Mouse (Mus musculus): ENCODE results near the gene Tmc1. TPM values are rescaled to one million over a fixed set of nuclear protein-coding genes. Genes with fewer than 3 reads are reported as not detected.

Gene Tmc1
- total RNA-seq, 1 experiment: 0.36 TPM

DNA sequence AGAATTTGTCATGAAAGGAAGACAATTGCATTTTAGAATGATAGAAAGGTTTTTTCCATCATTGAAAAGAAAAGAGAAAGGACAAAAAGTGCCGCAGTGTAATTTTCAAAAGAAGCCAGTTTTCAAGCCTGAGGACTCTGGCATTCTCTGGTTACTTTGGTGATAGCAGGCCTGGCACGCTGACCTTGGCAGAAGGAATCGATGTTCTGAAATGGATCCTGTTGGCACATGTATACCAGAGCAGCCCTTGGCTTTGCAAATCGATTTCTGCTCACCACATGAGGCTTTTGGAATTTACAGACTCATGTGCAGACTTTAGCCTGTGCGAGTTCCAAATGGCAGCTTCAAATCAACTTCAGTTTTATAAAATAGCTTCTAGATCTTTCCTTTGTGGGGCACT lies 813 bp upstream of the Tmc1 start:
- H3K9ac ChIP-seq (ENCODE audit: insufficient read depth, low read depth, low read length, poor library complexity, severe bottlenecking): no peak overlapping the region
- no peak for DNase-seq (ENCODE audit: low read depth, low spot score)
- no peaks in the 10 kb centered on the region for H3K9me3 ChIP-seq (ENCODE audit: control insufficient read depth, insufficient read depth, low read depth, low read length)
- no peak overlapping the region for H3K4me3 ChIP-seq (ENCODE audit: insufficient read depth in 1 of 2, low read depth in 1 of 2, low read length in 2 of 2, poor library complexity in 1 of 2, severe bottlenecking in 1 of 2)
- no peaks in the 10 kb centered on the region for H3K36me3 ChIP-seq (ENCODE audit: control insufficient read depth, insufficient read depth, low read length, poor library complexity, severe bottlenecking)
- in situ Hi-C loops (cut with MboI; ENCODE audit: low sequenced_read_pairs in 2 of 2, unreplicated experiment in 2 of 2): no loop called here
- H3K4me1 ChIP-seq (ENCODE audit: control insufficient read depth in 2 of 2, insufficient read depth in 2 of 2, low read length in 2 of 2, poor library complexity in 1 of 2): no peaks in the 10 kb centered on the region
- TF ChIP-seq MAFK (IDR thresholded peaks at IDR 0.05; ENCODE audit: insufficient read depth, low read depth, low read length) (no peak), HCFC1 (IDR thresholded peaks at IDR 0.05; ENCODE audit: borderline replicate concordance, insufficient read depth, low read length) (no peak), CHD2 (IDR thresholded peaks at IDR 0.05; ENCODE audit: low read depth, low read length) (no peak)
- no peak overlapping the region for H3K27ac ChIP-seq (ENCODE audit: insufficient read depth, low read depth, low read length, poor library complexity, severe bottlenecking)

DNA sequence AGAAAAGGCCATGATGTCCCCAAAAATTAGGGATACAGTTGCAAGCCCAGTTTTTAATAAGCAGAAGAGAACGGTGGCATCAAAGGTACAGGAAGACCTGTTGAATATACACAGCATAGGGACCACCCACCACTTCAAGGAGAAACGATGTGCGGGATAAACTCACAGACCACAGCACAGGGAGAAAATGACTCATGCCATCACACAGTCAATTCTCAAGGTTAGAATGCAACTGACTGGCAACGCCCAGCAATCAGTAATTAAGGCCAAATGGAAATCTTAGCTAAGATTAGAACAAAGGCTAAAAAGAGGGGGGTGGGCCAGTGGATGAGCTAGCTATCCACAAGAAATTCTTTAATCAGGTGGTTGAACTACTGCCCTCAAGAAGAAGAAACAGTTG lies 9.6 kb downstream of the Tmc1 start:
- in situ Hi-C loops (cut with MboI; ENCODE audit: low sequenced_read_pairs in 2 of 2, unreplicated experiment in 2 of 2): no loop called here
- no peak for DNase-seq (ENCODE audit: low read depth, low spot score)
- Histone ChIP-seq H3K4me1 (ENCODE audit: control insufficient read depth in 2 of 2, insufficient read depth in 2 of 2, low read length in 2 of 2, poor library complexity in 1 of 2) (peaks cover 0 to 6% of the 10 kb centered on the region in 2 experiments; a peak in 2 of 4 replicates), H3K9me3 (ENCODE audit: control insufficient read depth, insufficient read depth, low read depth, low read length) (no peaks in the 10 kb centered on the region), H3K27ac (ENCODE audit: insufficient read depth, low read depth, low read length, poor library complexity, severe bottlenecking) (no peak overlapping the region), H3K4me3 (ENCODE audit: insufficient read depth in 1 of 2, low read depth in 1 of 2, low read length in 2 of 2, poor library complexity in 1 of 2, severe bottlenecking in 1 of 2) (no peak overlapping the region), H3K36me3 (ENCODE audit: control insufficient read depth, insufficient read depth, low read length, poor library complexity, severe bottlenecking) (no peaks in the 10 kb centered on the region), H3K9ac (ENCODE audit: insufficient read depth, low read depth, low read length, poor library complexity, severe bottlenecking) (no peak overlapping the region)
- TF ChIP-seq ZNF384 (IDR thresholded peaks at IDR 0.05; ENCODE audit: low read depth, low read length) (no peak), ZC3H11A (IDR thresholded peaks at IDR 0.05; ENCODE audit: borderline replicate concordance, low read depth, low read length) (no peak), CHD2 (IDR thresholded peaks at IDR 0.05; ENCODE audit: low read depth, low read length) (no peak), HCFC1 (IDR thresholded peaks at IDR 0.05; ENCODE audit: borderline replicate concordance, insufficient read depth, low read length) (no peak), MAFK (IDR thresholded peaks at IDR 0.05; ENCODE audit: insufficient read depth, low read depth, low read length) (no peak)

DNA sequence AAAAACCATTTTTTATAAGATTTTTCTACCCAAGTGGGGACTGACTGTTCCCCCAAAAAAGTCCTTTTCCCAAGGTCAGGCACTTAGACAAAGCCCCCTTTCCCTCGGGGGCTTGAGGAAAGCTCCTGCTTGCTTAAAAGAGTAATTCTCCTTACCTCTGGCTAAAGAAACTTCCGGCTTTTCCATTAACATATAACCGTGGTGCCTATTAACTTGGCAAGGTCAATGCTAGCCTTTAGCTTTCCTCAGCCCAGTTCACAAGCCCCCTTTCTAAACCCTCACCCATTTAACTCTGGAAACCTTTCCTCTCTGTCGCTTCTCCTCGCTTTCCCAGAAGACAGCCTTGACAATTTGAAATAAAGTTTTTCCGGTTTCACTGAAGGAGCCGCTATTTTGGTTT lies 29.7 kb downstream of the Tmc1 start:
- TF ChIP-seq HCFC1 (IDR thresholded peaks at IDR 0.05; ENCODE audit: borderline replicate concordance, insufficient read depth, low read length): no peak
- no peak for TF ChIP-seq ZNF384 (IDR thresholded peaks at IDR 0.05; ENCODE audit: low read depth, low read length)
- no peak for TF ChIP-seq CHD2 (IDR thresholded peaks at IDR 0.05; ENCODE audit: low read depth, low read length)
- TF ChIP-seq ZC3H11A (IDR thresholded peaks at IDR 0.05; ENCODE audit: borderline replicate concordance, low read depth, low read length): no peak
- TF ChIP-seq MAFK (IDR thresholded peaks at IDR 0.05; ENCODE audit: insufficient read depth, low read depth, low read length): no peak
- no peak overlapping the region; the same call in 1 of the 2 replicates for H3K9ac ChIP-seq (ENCODE audit: insufficient read depth, low read depth, low read length, poor library complexity, severe bottlenecking)
- H3K4me1 ChIP-seq (ENCODE audit: control insufficient read depth in 2 of 2, insufficient read depth in 2 of 2, low read length in 2 of 2, poor library complexity in 1 of 2): peaks cover 6 to 9% of the 10 kb centered on the region in 2 experiments; a peak in 3 of 4 replicates
- no peak overlapping the region; a peak in 1 of 4 replicates for H3K4me3 ChIP-seq (ENCODE audit: insufficient read depth in 1 of 2, low read depth in 1 of 2, low read length in 2 of 2, poor library complexity in 1 of 2, severe bottlenecking in 1 of 2)
- H3K9me3 ChIP-seq (ENCODE audit: control insufficient read depth, insufficient read depth, low read depth, low read length): no peaks in the 10 kb centered on the region
- in situ Hi-C loops (cut with MboI; ENCODE audit: low sequenced_read_pairs in 2 of 2, unreplicated experiment in 2 of 2): no loop called here
- H3K27ac ChIP-seq (ENCODE audit: insufficient read depth, low read depth, low read length, poor library complexity, severe bottlenecking): peak overlapping the region; percentile 79; the same call in 1 of the 2 replicates
- no peaks in the 10 kb centered on the region for H3K36me3 ChIP-seq (ENCODE audit: control insufficient read depth, insufficient read depth, low read length, poor library complexity, severe bottlenecking)
- peak; percentile 34 for DNase-seq (ENCODE audit: low read depth, low spot score)

DNA sequence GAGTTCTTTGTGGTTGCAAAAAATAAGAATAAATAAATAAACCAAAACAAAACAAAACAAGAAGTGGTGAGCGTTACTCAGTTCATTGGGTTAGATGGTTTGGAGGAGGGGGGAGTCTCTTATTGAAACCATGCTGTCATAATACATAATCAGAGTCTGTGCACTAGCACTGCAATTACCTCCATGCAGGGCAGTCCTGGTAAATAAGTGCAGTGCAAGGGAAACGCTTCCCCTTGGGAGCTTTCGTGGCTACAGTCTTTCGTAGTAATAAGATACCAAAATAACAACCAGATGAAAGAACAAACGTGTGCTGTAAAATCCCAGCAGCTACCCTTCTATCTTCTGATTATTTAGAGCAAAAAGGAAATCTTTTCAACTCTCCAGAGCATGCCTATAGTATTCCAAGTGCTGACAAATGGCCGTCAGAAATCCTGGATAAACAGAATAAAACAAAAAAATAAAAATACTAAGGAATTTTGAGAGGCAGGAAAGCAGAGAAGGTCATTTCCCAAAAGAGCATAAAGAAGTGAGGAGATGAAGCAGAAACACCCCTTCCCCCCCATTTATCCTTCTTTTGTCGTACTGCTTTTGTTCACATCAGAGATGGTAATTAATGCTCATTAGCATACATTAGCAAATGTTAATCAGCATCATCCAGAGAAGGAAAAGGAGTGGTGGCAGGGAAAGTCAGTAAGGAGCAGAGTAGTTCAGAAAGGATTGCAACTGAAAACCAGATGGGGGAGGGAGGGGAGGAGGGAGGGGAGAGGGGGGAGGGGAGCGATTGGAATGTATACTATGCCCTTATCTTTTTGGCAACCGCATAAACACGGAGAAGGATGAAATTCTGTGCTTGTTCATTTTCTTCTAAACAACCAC lies 30.4 kb downstream of the Tmc1 start:
- H3K27ac ChIP-seq (ENCODE audit: insufficient read depth, low read depth, low read length, poor library complexity, severe bottlenecking): peak overlapping the region; percentile 87; the same call in 1 of the 2 replicates
- 0 out of 2 replicates have a peak, but pooled peaks have one; percentile 20 for TF ChIP-seq ZNF384 (IDR thresholded peaks at IDR 0.05; ENCODE audit: low read depth, low read length)
- no peak for TF ChIP-seq MAFK (IDR thresholded peaks at IDR 0.05; ENCODE audit: insufficient read depth, low read depth, low read length)
- TF ChIP-seq HCFC1 (IDR thresholded peaks at IDR 0.05; ENCODE audit: borderline replicate concordance, insufficient read depth, low read length): no peak
- peak; percentile 42; the same call in 1 of the 2 replicates for TF ChIP-seq CHD2 (IDR thresholded peaks at IDR 0.05; ENCODE audit: low read depth, low read length)
- TF ChIP-seq ZC3H11A (IDR thresholded peaks at IDR 0.05; ENCODE audit: borderline replicate concordance, low read depth, low read length): no peak
- H3K4me3 ChIP-seq (ENCODE audit: insufficient read depth in 1 of 2, low read depth in 1 of 2, low read length in 2 of 2, poor library complexity in 1 of 2, severe bottlenecking in 1 of 2): peak overlapping the region in 1 of 2 experiments; percentile 24; a peak in 1 of 4 replicates

More for the DNA sequence above, 30.4 kb downstream of the Tmc1 start:
- peak; percentile 67 for DNase-seq (ENCODE audit: low read depth, low spot score)
- no peaks in the 10 kb centered on the region for H3K9me3 ChIP-seq (ENCODE audit: control insufficient read depth, insufficient read depth, low read depth, low read length)
- no peaks in the 10 kb centered on the region for H3K36me3 ChIP-seq (ENCODE audit: control insufficient read depth, insufficient read depth, low read length, poor library complexity, severe bottlenecking)
- H3K9ac ChIP-seq (ENCODE audit: insufficient read depth, low read depth, low read length, poor library complexity, severe bottlenecking): no peak overlapping the region; the same call in 1 of the 2 replicates
- peaks cover 6 to 9% of the 10 kb centered on the region in 2 experiments; a peak in 3 of 4 replicates for H3K4me1 ChIP-seq (ENCODE audit: control insufficient read depth in 2 of 2, insufficient read depth in 2 of 2, low read length in 2 of 2, poor library complexity in 1 of 2)
- in situ Hi-C loops (cut with MboI; ENCODE audit: low sequenced_read_pairs in 2 of 2, unreplicated experiment in 2 of 2): no loop called here

Data from ES-E14 (cell line).